Mouse (Mus musculus) CH12.LX (cell line): ENCODE measurements around the gene Mpv17l2. TPM values are rescaled to one million over a fixed set of nuclear protein-coding genes. Genes with fewer than 3 reads are reported as not detected.
A peak's percentile ranks its signal among the peaks of the same experiment; 100 is the strongest.

Experiments
- DNase-seq: peaks from one replicate; pipeline ENCODE4 v3.0.0-alpha.2; 2013; ENCODE audit errors: extremely low read depth
- H3K27ac ChIP-seq: 2 replicates; pipeline ENCODE4 v1.5.1; 2012; ENCODE audit warnings: low read depth, mild to moderate bottlenecking, control low read depth, moderate library complexity; ENCODE audit not compliant: insufficient read depth
- H3K27me3 ChIP-seq: replicated peaks from 2 replicates; pipeline ENCODE3; 2012; ENCODE audit warnings: inconsistent platforms
- H3K36me3 ChIP-seq, 2 experiments: replicated peaks in 1 of 2; 2 replicates each; pipeline versions ENCODE3 to v1.6.1; 2012; ENCODE audit warnings: inconsistent platforms in 1 of 2, low read length in 1 of 2, mild to moderate bottlenecking in 1 of 2, mixed read lengths in 1 of 2, moderate library complexity in 1 of 2; ENCODE audit not compliant: control insufficient read depth in 1 of 2, insufficient read depth in 1 of 2
- H3K4me1 ChIP-seq, 2 experiments: 2 replicates each; pipeline ENCODE4 v1.6.1; 2012; ENCODE audit warnings: inconsistent platforms in 1 of 2, moderate library complexity in 1 of 2; ENCODE audit not compliant: insufficient read depth in 2 of 2, control insufficient read depth in 1 of 2
- H3K4me2 ChIP-seq: 2 replicates; pipeline ENCODE4 v1.6.1; 2012; ENCODE audit warnings: low read depth, mild to moderate bottlenecking, control low read depth; ENCODE audit not compliant: poor library complexity, insufficient read depth, severe bottlenecking
- H3K4me3 ChIP-seq, 3 experiments: fragments of 150-350 bp in 1 of 3; sonication (generic) in 1 of 3; replicated peaks in 1 of 3; 2 replicates each; pipeline versions ENCODE3 to v1.5.1; 2011 to 2012; ENCODE audit warnings: low read depth in 2 of 3, low read length in 2 of 3, mild to moderate bottlenecking in 2 of 3, moderate library complexity in 2 of 3, control low read depth in 1 of 3, improper control_type of control experiment in 1 of 3, inconsistent platforms in 1 of 3, mixed read lengths in 1 of 3; ENCODE audit not compliant: poor library complexity in 1 of 3
- H3K79me2 ChIP-seq: replicated peaks from 2 replicates; pipeline ENCODE4 v1.6.1; 2012; ENCODE audit warnings: mild to moderate bottlenecking, moderate library complexity; ENCODE audit not compliant: control insufficient read depth, poor library complexity, insufficient read depth, severe bottlenecking; ENCODE audit errors: extremely low read depth
- H3K9ac ChIP-seq: 2 replicates; pipeline ENCODE4 v1.6.1; 2012; ENCODE audit warnings: low read depth, mild to moderate bottlenecking, control low read depth, moderate library complexity; ENCODE audit not compliant: insufficient read depth
- H3K9me3 ChIP-seq: replicated peaks from 2 replicates; pipeline ENCODE3; 2012; ENCODE audit warnings: low read length, inconsistent platforms, mixed read lengths
- BHLHE40 ChIP-seq: IDR thresholded peaks from 2 replicates; pipeline ENCODE4 v1.6.1; 2011; ENCODE audit warnings: mild to moderate bottlenecking, low read depth, low read length, improper control_type of control experiment
- CHD2 ChIP-seq: IDR thresholded peaks from 2 replicates; pipeline ENCODE4 v1.6.1; 2011; ENCODE audit warnings: low read length, improper control_type of control experiment
- ELF1 ChIP-seq: IDR thresholded peaks from 2 replicates; pipeline ENCODE4 v1.6.1; 2014; ENCODE audit warnings: low read depth, mild to moderate bottlenecking, inconsistent platforms, low read length, improper control_type of control experiment
- EP300 ChIP-seq: IDR thresholded peaks from 2 replicates; pipeline ENCODE4 v1.6.1; 2011; ENCODE audit warnings: low read length, improper control_type of control experiment
- GABPA ChIP-seq: IDR thresholded peaks from 2 replicates; pipeline ENCODE4 v1.6.1; 2012; ENCODE audit warnings: low read depth, low read length, improper control_type of control experiment, inconsistent platforms; ENCODE audit not compliant: insufficient replicate concordance
- HCFC1 ChIP-seq: IDR thresholded peaks from 2 replicates; pipeline ENCODE4 v1.6.1; 2012; ENCODE audit warnings: low read depth, mild to moderate bottlenecking, inconsistent platforms, low read length, improper control_type of control experiment
- IRF4 ChIP-seq: IDR thresholded peaks from 2 replicates; pipeline ENCODE4 v1.6.1; 2014; ENCODE audit warnings: low read depth, mild to moderate bottlenecking, inconsistent platforms, low read length, improper control_type of control experiment
- MAFK ChIP-seq: IDR thresholded peaks from 2 replicates; pipeline ENCODE4 v1.6.1; 2011; ENCODE audit warnings: low read length, improper control_type of control experiment; ENCODE audit not compliant: insufficient replicate concordance
- MAZ ChIP-seq: IDR thresholded peaks from 2 replicates; pipeline ENCODE4 v1.6.1; 2012; ENCODE audit warnings: low read depth, mild to moderate bottlenecking, inconsistent platforms, low read length, improper control_type of control experiment, moderate library complexity
- MEF2A ChIP-seq: IDR thresholded peaks from 2 replicates; pipeline ENCODE4 v1.6.1; 2014; ENCODE audit warnings: low read depth, mild to moderate bottlenecking, inconsistent platforms, low read length, improper control_type of control experiment, borderline replicate concordance
- POLR2AphosphoS2 ChIP-seq: IDR thresholded peaks from 2 replicates; pipeline ENCODE4 v1.6.1; 2011; ENCODE audit warnings: low read depth, low read length, improper control_type of control experiment
- RCOR1 ChIP-seq: conservative IDR thresholded peaks from 2 replicates; pipeline ENCODE4 v1.6.1; 2012; ENCODE audit warnings: low read depth, mild to moderate bottlenecking, inconsistent platforms, low read length, improper control_type of control experiment
- SMC3 ChIP-seq: IDR thresholded peaks from 2 replicates; pipeline ENCODE4 v1.6.1; 2011; ENCODE audit warnings: low read depth, low read length, improper control_type of control experiment
- TBP ChIP-seq: conservative IDR thresholded peaks from 2 replicates; pipeline ENCODE4 v1.6.1; 2011; ENCODE audit warnings: low read depth, low read length, improper control_type of control experiment
- TCF12 ChIP-seq: IDR thresholded peaks from 2 replicates; pipeline ENCODE4 v1.6.1; 2014; ENCODE audit warnings: low read depth, mild to moderate bottlenecking, inconsistent platforms, low read length, improper control_type of control experiment
- ZC3H11A ChIP-seq: IDR thresholded peaks from 2 replicates; pipeline ENCODE4 v1.6.1; 2012; ENCODE audit warnings: low read depth, mild to moderate bottlenecking, inconsistent platforms, low read length, improper control_type of control experiment
- ZKSCAN1 ChIP-seq: IDR thresholded peaks from 2 replicates; pipeline ENCODE4 v1.6.1; 2012; ENCODE audit warnings: low read depth, inconsistent platforms, low read length, improper control_type of control experiment, borderline replicate concordance
- ZNF384 ChIP-seq: IDR thresholded peaks from 2 replicates; pipeline ENCODE4 v1.6.1; 2012; ENCODE audit warnings: low read depth, low read length, improper control_type of control experiment, inconsistent platforms
- dilution Hi-C: fragments of 300-500 bp; cut with MboI; formaldehyde crosslinking; loops from 2 replicates; pipeline ENCODE4 v1.14.3; 2020; ENCODE audit warnings: low sequenced_read_pairs; ENCODE audit not compliant: extremely low pct_unique_long_range_greater_than_20kb, extremely low pct_ligation_motif_present
- in situ Hi-C: fragments of 300-500 bp; cut with MboI; formaldehyde crosslinking; loops from 3 replicates; pipeline ENCODE4 v1.14.3; 2019; ENCODE audit warnings: low sequenced_read_pairs, low pct_ligation_motif_present, low pct_unique_long_range_greater_than_20kb, mixed read lengths
- polyA plus RNA-seq: library from polyadenylated mRNA; unstranded; fragments of >175 nt; gene quantifications from 2 replicates; pipeline ENCODE4 v1.2.1, GENCODE M21; 2012; ENCODE audit warnings: low read depth; ENCODE audit not compliant: insufficient read length
- total RNA-seq, 2 experiments: library from RNA; depleted of rRNA; stranded (reverse); fragments of 300-350 nt in 1 of 2; fragments of >200 nt in 1 of 2; gene quantifications; 2 replicates each; pipeline ENCODE4 v1.2.3; 2012 to 2014

The Mpv17l2 gene
- total and polyA plus RNA-seq, 3 experiments, result 25.3 to 36.1 (median 27.1) TPM

- peaks cover 0 to 1% of the 10 kb centered on the region in 2 experiments for H3K36me3 ChIP-seq
- in situ Hi-C loops (loop anchor here (5.0 kb wide), 1 partner anchor 36 kb away; no protein-coding TSS in a partner anchor), dilution Hi-C loops (no loop called here)
- no peak overlapping the region for H3K9ac ChIP-seq
- no peaks in the 10 kb centered on the region for H3K9me3 ChIP-seq
- TF ChIP-seq HCFC1 (no peak), MAFK (no peak), MAZ (no peak), TBP (no peak), POLR2AphosphoS2 (no peak), IRF4 (no peak), CHD2 (no peak), TCF12 (no peak), ZC3H11A (no peak), ELF1 (no peak), GABPA (no peak)
- no peak overlapping the region for H3K27ac ChIP-seq
- peak overlapping the region; percentile 93; the same call in 1 of the 2 replicates for H3K4me2 ChIP-seq
- H3K27me3 ChIP-seq, result peaks cover 6% of the 10 kb centered on the region
- no peak for DNase-seq
- H3K4me1 ChIP-seq, result peaks cover 20 to 50% of the 10 kb centered on the region in 2 experiments
- no peaks in the 10 kb centered on the region for H3K79me2 ChIP-seq
- H3K4me3 ChIP-seq, result no peak overlapping the region
Measured at GRCm38 (mm10) chr8:70802786-70803510, 42.2 kb upstream of the Mpv17l2 start.

- Histone ChIP-seq H3K27ac (no peak overlapping the region), H3K9ac (no peak overlapping the region), H3K27me3 (peaks cover 6% of the 10 kb centered on the region), H3K4me2 (no peak overlapping the region), H3K9me3 (no peaks in the 10 kb centered on the region), H3K4me1 (peaks cover 16 to 44% of the 10 kb centered on the region in 2 experiments), H3K79me2 (no peaks in the 10 kb centered on the region), H3K4me3 (no peak overlapping the region), H3K36me3 (peaks cover 0 to 1% of the 10 kb centered on the region in 2 experiments)
- no peak for TF ChIP-seq SMC3
- TF ChIP-seq IRF4, result no peak
- TF ChIP-seq BHLHE40, result no peak
- TF ChIP-seq RCOR1, result no peak
- no peak for TF ChIP-seq ZKSCAN1
- no peak for TF ChIP-seq MEF2A
- TF ChIP-seq MAZ, result no peak
- TF ChIP-seq EP300, result no peak
- TF ChIP-seq CHD2, result no peak
- TF ChIP-seq TCF12, result no peak
- no peak for TF ChIP-seq ZNF384
- no peak for TF ChIP-seq MAFK
- dilution Hi-C loops (no loop called here), in situ Hi-C loops (loop anchor here (5.0 kb wide), 1 partner anchor 35 kb away; no protein-coding TSS in a partner anchor)
- no peak for DNase-seq
Measured at GRCm38 (mm10) chr8:70801830-70802229, 41.1 kb upstream of the Mpv17l2 start.
